17 mouse cellular contexts compared by ENCODE assay signal in the genomic region with DNA sequence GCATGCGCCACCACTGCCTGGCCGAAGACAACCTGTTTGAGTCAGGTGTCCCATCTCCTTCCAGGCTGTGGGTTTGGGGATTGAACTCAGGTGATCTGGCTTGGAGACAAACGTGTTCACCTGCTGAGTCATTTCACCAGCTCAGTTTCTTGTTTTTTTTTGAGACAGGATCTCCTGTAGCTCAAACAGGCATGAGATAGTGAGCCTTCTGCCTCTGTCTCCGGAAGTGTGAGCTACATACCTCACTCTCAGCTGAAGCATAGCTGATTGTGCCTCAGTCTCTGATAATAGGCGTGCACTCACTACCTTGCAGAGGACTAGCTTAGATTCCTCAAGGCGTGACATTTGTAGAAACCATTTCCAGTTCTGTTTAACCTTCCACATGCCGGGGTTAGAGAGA. TPM values are rescaled to one million over a fixed set of nuclear protein-coding genes. Genes with fewer than 3 reads are reported as not detected.
A peak's percentile ranks its signal among the peaks of the same experiment; 100 is the strongest.
DNase-seq lines count a peak whose midpoint lies in the region; ATAC-seq and TF ChIP-seq lines count a peak whose summit lies in the region.
"Had no signal": no experiment of that assay in that cellular context is flagged by ENCODE, and none has a peak within 500 bp of the region (broad histone marks: within the 10 kb centered on the region; RNA-seq: fewer than 3 reads in every experiment).

No protein-coding gene starts in this region.

- no peak overlapping the region for H3K9ac ChIP-seq in heart, embryonic 13.5 days
- H3K9ac ChIP-seq in midbrain, embryonic 11.5 days (ENCODE audit: low read length), result no peak overlapping the region
- no peak overlapping the region for H3K9ac ChIP-seq in midbrain, embryonic 16.5 days (ENCODE audit: low read depth, low read length)
- peak overlapping the region; percentile 23; the same call in 1 of the 2 replicates for H3K9ac ChIP-seq in liver, embryonic 13.5 days
- no peak overlapping the region for H3K9ac ChIP-seq in midbrain, embryonic 14.5 days (replicated peaks; ENCODE audit: low read length)
- no peak overlapping the region for H3K9ac ChIP-seq in lung, postnatal 0 days (replicated peaks; ENCODE audit: low read depth)
- H3K9ac ChIP-seq: stomach, embryonic 15.5 days had no signal

- peaks cover 29% of the 10 kb centered on the region for H3K36me3 ChIP-seq in heart, embryonic 13.5 days
- H3K36me3 ChIP-seq in midbrain, embryonic 11.5 days (ENCODE audit: control insufficient read depth, insufficient read depth, low read length), result 0 out of 2 replicates have a peak, but pooled peaks cover 4% of the 10 kb centered on the region
- H3K36me3 ChIP-seq in midbrain, embryonic 16.5 days (ENCODE audit: control insufficient read depth, insufficient read depth, low read length), result no peaks in the 10 kb centered on the region
- H3K36me3 ChIP-seq in liver, embryonic 13.5 days, result peaks cover 31% of the 10 kb centered on the region
- H3K36me3 ChIP-seq in midbrain, embryonic 14.5 days (ENCODE audit: control insufficient read depth, insufficient read depth, low read length), result no peaks in the 10 kb centered on the region
- H3K36me3 ChIP-seq in lung, postnatal 0 days (ENCODE audit: insufficient read depth, low read length), result no peaks in the 10 kb centered on the region

- H3K27ac ChIP-seq in heart, embryonic 13.5 days (replicated peaks), result peak overlapping the region; percentile 66
- peak overlapping the region; percentile 27; the same call in 1 of the 2 replicates for H3K27ac ChIP-seq in midbrain, embryonic 11.5 days (ENCODE audit: low read depth, low read length)
- H3K27ac ChIP-seq in midbrain, embryonic 16.5 days (ENCODE audit: low read length), result no peak overlapping the region
- peak overlapping the region; percentile 80 for H3K27ac ChIP-seq in liver, embryonic 13.5 days
- peak overlapping the region; percentile 77 for H3K27ac ChIP-seq in midbrain, embryonic 14.5 days (replicated peaks; ENCODE audit: low read depth, low read length)
- no peak overlapping the region for H3K27ac ChIP-seq in lung, postnatal 0 days (ENCODE audit: low read length)
- H3K27ac ChIP-seq: limb, embryonic 10.5 days had no signal

- H3K27me3 ChIP-seq in heart, embryonic 13.5 days (replicated peaks), result no peaks in the 10 kb centered on the region
- no peaks in the 10 kb centered on the region for H3K27me3 ChIP-seq in midbrain, embryonic 11.5 days (ENCODE audit: control insufficient read depth, insufficient read depth, low read length)
- no peaks in the 10 kb centered on the region for H3K27me3 ChIP-seq in midbrain, embryonic 16.5 days (ENCODE audit: control insufficient read depth, insufficient read depth, low read depth, low read length)
- peaks cover 4% of the 10 kb centered on the region for H3K27me3 ChIP-seq in liver, embryonic 13.5 days
- H3K27me3 ChIP-seq in midbrain, embryonic 14.5 days (ENCODE audit: control insufficient read depth, insufficient read depth, low read length), result no peaks in the 10 kb centered on the region
- H3K27me3 ChIP-seq in lung, postnatal 0 days (replicated peaks; ENCODE audit: insufficient read depth, low read length), result no peaks in the 10 kb centered on the region
- H3K27me3 ChIP-seq: stomach, embryonic 15.5 days had no signal

- TF ChIP-seq CTCF in lung, postnatal 0 days (IDR thresholded peaks at IDR 0.05), result no peak

- no peak overlapping the region for H3K4me3 ChIP-seq in heart, embryonic 13.5 days
- no peak overlapping the region for H3K4me3 ChIP-seq in midbrain, embryonic 11.5 days (ENCODE audit: low read depth, low read length)
- no peak overlapping the region for H3K4me3 ChIP-seq in midbrain, embryonic 16.5 days (ENCODE audit: low read depth, low read length)
- no peak overlapping the region for H3K4me3 ChIP-seq in liver, embryonic 13.5 days (replicated peaks)
- no peak overlapping the region for H3K4me3 ChIP-seq in midbrain, embryonic 14.5 days (replicated peaks; ENCODE audit: low read depth, low read length)
- no peak overlapping the region for H3K4me3 ChIP-seq in lung, postnatal 0 days (ENCODE audit: low read depth, low read length)
- H3K4me3 ChIP-seq: limb, embryonic 10.5 days; stomach, embryonic 15.5 days had no signal

- H3K4me1 ChIP-seq in heart, embryonic 13.5 days, result peaks cover 42% of the 10 kb centered on the region
- H3K4me1 ChIP-seq in midbrain, embryonic 11.5 days (ENCODE audit: control insufficient read depth, insufficient read depth, low read length), result peaks cover 13% of the 10 kb centered on the region
- H3K4me1 ChIP-seq in midbrain, embryonic 16.5 days (ENCODE audit: control insufficient read depth, insufficient read depth, low read length), result 0 out of 2 replicates have a peak, but pooled peaks cover 2% of the 10 kb centered on the region
- H3K4me1 ChIP-seq in liver, embryonic 13.5 days (replicated peaks), result peaks cover 59% of the 10 kb centered on the region
- H3K4me1 ChIP-seq in midbrain, embryonic 14.5 days (ENCODE audit: control insufficient read depth, insufficient read depth, low read length), result peaks cover 14% of the 10 kb centered on the region
- H3K4me1 ChIP-seq in lung, postnatal 0 days (ENCODE audit: insufficient read depth, low read depth, low read length), result no peaks in the 10 kb centered on the region
- H3K4me1 ChIP-seq: stomach, embryonic 15.5 days had no signal

- 56% methylated on average over 7 of the region's 7 CpGs for WGBS in heart, embryonic 13.5 days
- 88% methylated on average over 7 of the region's 7 CpGs for WGBS in midbrain, embryonic 11.5 days
- WGBS in midbrain, embryonic 16.5 days, result 88% methylated on average over 7 of the region's 7 CpGs
- 35% methylated on average over 7 of the region's 7 CpGs for WGBS in liver, embryonic 13.5 days (ENCODE audit: insufficient replicate concordance)
- 89% methylated on average over 7 of the region's 7 CpGs for WGBS in midbrain, embryonic 14.5 days
- WGBS in lung, postnatal 0 days, result 76% methylated on average over 7 of the region's 7 CpGs

- intact Hi-C loops in heart, postnatal 14 days (cut with DNase I), result no loop called here
- intact Hi-C loops in left cerebral cortex, postnatal 4 days (cut with DNase I), result no loop called here

- no peak for ATAC-seq in heart, embryonic 13.5 days (ENCODE audit: extremely low read depth, insufficient number of reproducible peaks, low FRiP score, low TSS enrichment)
- ATAC-seq in midbrain, embryonic 11.5 days (ENCODE audit: low FRiP score), result no peak
- ATAC-seq in midbrain, embryonic 16.5 days, result no peak
- ATAC-seq in liver, embryonic 13.5 days (ENCODE audit: low read depth), result 0 out of 2 replicates have a peak, but pooled peaks have one; percentile 33
- ATAC-seq in midbrain, embryonic 14.5 days (ENCODE audit: low FRiP score, low TSS enrichment), result no peak
- ATAC-seq in lung, postnatal 0 days, result no peak
- ATAC-seq: forebrain, embryonic 16.5 days had no signal

- DNase-seq in heart, postnatal 14 days, result no peak
- no peak for DNase-seq in midbrain, embryonic 11.5 days (ENCODE audit: low spot score, missing footprints)
- peak; percentile 27 for DNase-seq in liver, embryonic 13.5 days
- no peak for DNase-seq in midbrain, embryonic 14.5 days
- no peak for DNase-seq in left cerebral cortex, postnatal 4 days
- DNase-seq in lung, postnatal 0 days (ENCODE audit: low spot score), result no peak
- DNase-seq: adrenal gland, adult 2 months; cerebellum, adult 9-10 months; gastrocnemius, postnatal 36 days; kidney, adult 18-20 months; kidney, postnatal 10 days; lung, adult 18-20 months had no signal

- TF ChIP-seq EP300 in lung, postnatal 0 days (IDR thresholded peaks at IDR 0.05), result no peak

- no peaks in the 10 kb centered on the region for H3K9me3 ChIP-seq in heart, embryonic 13.5 days
- no peaks in the 10 kb centered on the region for H3K9me3 ChIP-seq in midbrain, embryonic 11.5 days (ENCODE audit: control insufficient read depth, low read length)
- H3K9me3 ChIP-seq in midbrain, embryonic 16.5 days (replicated peaks; ENCODE audit: control insufficient read depth, low read length, poor library complexity, severe bottlenecking), result no peaks in the 10 kb centered on the region
- no peaks in the 10 kb centered on the region for H3K9me3 ChIP-seq in liver, embryonic 13.5 days (replicated peaks)
- no peaks in the 10 kb centered on the region for H3K9me3 ChIP-seq in midbrain, embryonic 14.5 days (ENCODE audit: control insufficient read depth, low read length)
- H3K9me3 ChIP-seq in lung, postnatal 0 days (ENCODE audit: low read length), result no peaks in the 10 kb centered on the region
- H3K9me3 ChIP-seq: limb, embryonic 10.5 days; stomach, embryonic 15.5 days had no signal

- H3K4me2 ChIP-seq in heart, embryonic 13.5 days, result no peak overlapping the region
- H3K4me2 ChIP-seq in midbrain, embryonic 11.5 days, result no peak overlapping the region
- no peak overlapping the region for H3K4me2 ChIP-seq in midbrain, embryonic 16.5 days (ENCODE audit: low read length)
- peak overlapping the region; percentile 56 for H3K4me2 ChIP-seq in liver, embryonic 13.5 days
- H3K4me2 ChIP-seq in midbrain, embryonic 14.5 days (ENCODE audit: low read length), result no peak overlapping the region
- no peak overlapping the region for H3K4me2 ChIP-seq in lung, postnatal 0 days (replicated peaks; ENCODE audit: low read depth, low read length)
- H3K4me2 ChIP-seq: stomach, embryonic 15.5 days had no signal

RNA-seq across cellular contexts. Expression of a gene that starts 18.8 kb away (rescaled TPM):
- 28.0 and 28.9 TPM in 2 replicates for polyA plus RNA-seq in heart, embryonic 13.5 days (2015; fragmentation: Nextera tagmentation; extraction: Ambion mirVana)
- total RNA-seq in heart, postnatal 14 days (2021), result 10 to 100 TPM; 31.8 to 33.0 TPM
- polyA plus RNA-seq in midbrain, embryonic 11.5 days (2014; fragmentation: Nextera tagmentation; extraction: Ambion mirVana), result 43.5 and 47.6 TPM in 2 replicates
- 134 and 145 TPM in 2 replicates for polyA plus RNA-seq in midbrain, embryonic 16.5 days (2015; fragmentation: Nextera tagmentation; extraction: Ambion mirVana)
- 8.8 and 8.9 TPM in 2 replicates for polyA plus RNA-seq in liver, embryonic 13.5 days (2015; fragmentation: Nextera tagmentation; extraction: Ambion mirVana)
- polyA plus RNA-seq in midbrain, embryonic 14.5 days (2014; fragmentation: Nextera tagmentation; extraction: Ambion mirVana), result 99.9 and 129 TPM in 2 replicates
- 100 to 1,000 TPM; 107 to 112 TPM for total RNA-seq in left cerebral cortex, postnatal 4 days (2021)
- polyA plus RNA-seq in lung, postnatal 0 days (2015; fragmentation: Nextera tagmentation; extraction: Ambion mirVana), result 76.4 and 88.1 TPM in 2 replicates

RNA-seq across cellular contexts. Expression of a gene that starts 20.0 kb away (rescaled TPM):
- 23.5 and 26.4 TPM in 2 replicates for polyA plus RNA-seq in heart, embryonic 13.5 days (2015; fragmentation: Nextera tagmentation; extraction: Ambion mirVana)
- total RNA-seq in heart, postnatal 14 days (2021), result 1 to 10 TPM; 5.9 to 6.7 TPM
- polyA plus RNA-seq in midbrain, embryonic 11.5 days (2014; fragmentation: Nextera tagmentation; extraction: Ambion mirVana), result 35.5 and 37.5 TPM in 2 replicates
- polyA plus RNA-seq in midbrain, embryonic 16.5 days (2015; fragmentation: Nextera tagmentation; extraction: Ambion mirVana), result 67.7 and 76.5 TPM in 2 replicates
- polyA plus RNA-seq in liver, embryonic 13.5 days (2015; fragmentation: Nextera tagmentation; extraction: Ambion mirVana), result 3.1 and 3.4 TPM in 2 replicates
- polyA plus RNA-seq in midbrain, embryonic 14.5 days (2014; fragmentation: Nextera tagmentation; extraction: Ambion mirVana), result 58.6 and 72.6 TPM in 2 replicates
- 10 to 100 TPM; 70.3 to 72.3 TPM for total RNA-seq in left cerebral cortex, postnatal 4 days (2021)
- 7.5 and 9.4 TPM in 2 replicates for polyA plus RNA-seq in lung, postnatal 0 days (2015; fragmentation: Nextera tagmentation; extraction: Ambion mirVana)

RNA-seq across cellular contexts. Expression of a gene that starts 36.6 kb away (rescaled TPM):
- polyA plus RNA-seq in heart, embryonic 13.5 days (2015; fragmentation: Nextera tagmentation; extraction: Ambion mirVana), result 11.6 and 13.7 TPM in 2 replicates
- total RNA-seq in heart, postnatal 14 days (2021), result 10 to 100 TPM; 12.2 TPM
- 2.7 and 4.1 TPM in 2 replicates for polyA plus RNA-seq in midbrain, embryonic 11.5 days (2014; fragmentation: Nextera tagmentation; extraction: Ambion mirVana)
- polyA plus RNA-seq in midbrain, embryonic 16.5 days (2015; fragmentation: Nextera tagmentation; extraction: Ambion mirVana), result 2.5 and 3.1 TPM in 2 replicates
- 31.4 and 33.0 TPM in 2 replicates for polyA plus RNA-seq in liver, embryonic 13.5 days (2015; fragmentation: Nextera tagmentation; extraction: Ambion mirVana)
- 1.5 and 5.9 TPM in 2 replicates for polyA plus RNA-seq in midbrain, embryonic 14.5 days (2014; fragmentation: Nextera tagmentation; extraction: Ambion mirVana)
- 1 to 10 TPM in 1 of 2 experiments, under 1 TPM in 1; 0.84 to 1.4 TPM for total RNA-seq in left cerebral cortex, postnatal 4 days (2021)
- 48.1 and 50.6 TPM in 2 replicates for polyA plus RNA-seq in lung, postnatal 0 days (2015; fragmentation: Nextera tagmentation; extraction: Ambion mirVana)

RNA-seq across cellular contexts. Expression of a gene that starts 42.7 kb away (rescaled TPM):
- polyA plus RNA-seq in heart, embryonic 13.5 days (2015; fragmentation: Nextera tagmentation; extraction: Ambion mirVana), result 222 and 239 TPM in 2 replicates
- total RNA-seq in heart, postnatal 14 days (2021), result 10 to 100 TPM; 49.7 to 52.9 TPM
- 385 and 399 TPM in 2 replicates for polyA plus RNA-seq in midbrain, embryonic 11.5 days (2014; fragmentation: Nextera tagmentation; extraction: Ambion mirVana)
- 185 and 220 TPM in 2 replicates for polyA plus RNA-seq in midbrain, embryonic 16.5 days (2015; fragmentation: Nextera tagmentation; extraction: Ambion mirVana)
- polyA plus RNA-seq in liver, embryonic 13.5 days (2015; fragmentation: Nextera tagmentation; extraction: Ambion mirVana), result 344 and 360 TPM in 2 replicates
- polyA plus RNA-seq in midbrain, embryonic 14.5 days (2014; fragmentation: Nextera tagmentation; extraction: Ambion mirVana), result 301 and 329 TPM in 2 replicates
- total RNA-seq in left cerebral cortex, postnatal 4 days (2021), result 10 to 100 TPM; 68.9 to 71.3 TPM
- polyA plus RNA-seq in lung, postnatal 0 days (2015; fragmentation: Nextera tagmentation; extraction: Ambion mirVana), result 221 and 251 TPM in 2 replicates

RNA-seq across cellular contexts. Expression of a gene that starts 59.7 kb away (rescaled TPM):
- 71.6 and 75.1 TPM in 2 replicates for polyA plus RNA-seq in heart, embryonic 13.5 days (2015; fragmentation: Nextera tagmentation; extraction: Ambion mirVana)
- total RNA-seq in heart, postnatal 14 days (2021), result 10 to 100 TPM; 60.2 to 61.2 TPM
- polyA plus RNA-seq in midbrain, embryonic 11.5 days (2014; fragmentation: Nextera tagmentation; extraction: Ambion mirVana), result 1.7 and 2.4 TPM in 2 replicates
- polyA plus RNA-seq in midbrain, embryonic 16.5 days (2015; fragmentation: Nextera tagmentation; extraction: Ambion mirVana), result 3.0 and 3.1 TPM in 2 replicates
- 0.66 and 1.2 TPM in 2 replicates for polyA plus RNA-seq in liver, embryonic 13.5 days (2015; fragmentation: Nextera tagmentation; extraction: Ambion mirVana)
- polyA plus RNA-seq in midbrain, embryonic 14.5 days (2014; fragmentation: Nextera tagmentation; extraction: Ambion mirVana), result 1.1 TPM in 2 replicates
- 1 to 10 TPM; 1.2 to 2.4 TPM for total RNA-seq in left cerebral cortex, postnatal 4 days (2021)
- polyA plus RNA-seq in lung, postnatal 0 days (2015; fragmentation: Nextera tagmentation; extraction: Ambion mirVana), result 6.5 and 7.3 TPM in 2 replicates

Comparison
In these comparisons a context has a peak if more than half of its experiments do, and no peak if none do; other contexts are left out.
1. H3K27ac ChIP-seq: peak in heart, embryonic 13.5 days (single experiment), midbrain, embryonic 11.5 days (single experiment), liver, embryonic 13.5 days (single experiment) and midbrain, embryonic 14.5 days (single experiment); none in midbrain, embryonic 16.5 days (single experiment) and lung, postnatal 0 days (single experiment).